Mouse (Mus musculus) adipose tissue, adult 10 weeks (tissue): ENCODE results near the gene Pfdn2. TPM values are rescaled to one million over a fixed set of nuclear protein-coding genes. Genes with fewer than 3 reads are reported as not detected.

ENCODE experiments used
- polyA plus RNA-seq: library from polyadenylated mRNA; stranded (reverse); fragments of 350-450 nt; fragmentation: Illumina TruSeq; extraction: RNeasy Lipid Tissue Mini Kit (QIAGEN cat#74804); gene quantifications from one replicate; pipeline ENCODE4 v1.2.3, GENCODE M21; 2014; ENCODE audit warnings: low read depth, low replicate concordance

The Pfdn2 gene
- polyA plus RNA-seq, result 72.2 TPM

GRCm38 (mm10) chr1:171345225-171346094 lies at the start of gene Pfdn2, which contains the start of gene Nit1:
TSS of gene Pfdn2 (plus strand) at chr1:171345670.
TSS of gene Nit1 (minus strand) at chr1:171345646.

GRCm38 (mm10) chr1:171328839-171329432 lies 16.5 kb upstream of the Pfdn2 start, which contains the start of gene Dedd:
TSS of gene Dedd (plus strand) at chr1:171329145.

GRCm38 (mm10) chr1:171360656-171361055 lies 15.2 kb downstream of the Pfdn2 start, which contains the start of gene Klhdc9:
TSS of gene Klhdc9 (minus strand) at chr1:171360798.

GRCm38 (mm10) chr1:171369845-171370556 lies 24.5 kb downstream of the Pfdn2 start, which contains the start of gene Nectin4:
TSS of gene Nectin4 (plus strand) at chr1:171370099.

GRCm38 (mm10) chr1:171388376-171389102 lies 43.1 kb downstream of the Pfdn2 start, which contains the start of gene Arhgap30:
TSS of gene Arhgap30 (plus strand) at chr1:171388954.

Other genes starting within 250 kb of the Pfdn2 start
- 23.4 TPM for gene Cfap126, start 231.8 kb upstream of the Pfdn2 start, polyA plus RNA-seq
- gene Sdhc, start 195.1 kb upstream of the Pfdn2 start, polyA plus RNA-seq, result 135 TPM
- 1.9 TPM for gene Mpz, start 195.0 kb upstream of the Pfdn2 start, polyA plus RNA-seq
- 16.3 TPM for gene Pcp4l1, start 149.4 kb upstream of the Pfdn2 start, polyA plus RNA-seq
- not detected for gene Nr1i3, start 131.7 kb upstream of the Pfdn2 start, polyA plus RNA-seq
- gene Tomm40l, start 123.2 kb upstream of the Pfdn2 start, polyA plus RNA-seq, result 23.7 TPM
- gene Apoa2, start 120.6 kb upstream of the Pfdn2 start, polyA plus RNA-seq, result 1.1 TPM
- gene Fcer1g, start 111.3 kb upstream of the Pfdn2 start, polyA plus RNA-seq, result 58.9 TPM
- gene Adamts4, start 95.2 kb upstream of the Pfdn2 start, polyA plus RNA-seq, result 1.8 TPM
- gene Ndufs2, start 94.3 kb upstream of the Pfdn2 start, polyA plus RNA-seq, result 176 TPM
- gene B4galt3, start 75.3 kb upstream of the Pfdn2 start, polyA plus RNA-seq, result 40.5 TPM
- 43.4 TPM for gene Ppox, start 64.5 kb upstream of the Pfdn2 start, polyA plus RNA-seq
- gene Usp21, start 57.7 kb upstream of the Pfdn2 start, polyA plus RNA-seq, result 28.1 TPM
- gene Ufc1, start 50.6 kb upstream of the Pfdn2 start, polyA plus RNA-seq, result 139 TPM
- gene Dedd, start 16.5 kb upstream of the Pfdn2 start, polyA plus RNA-seq, result 39.7 TPM
- 95.7 TPM for gene Nit1, start within 50 bp of the Pfdn2 start, polyA plus RNA-seq
- 5.5 TPM for gene Klhdc9, start 15.1 kb downstream of the Pfdn2 start, polyA plus RNA-seq
- 27.6 TPM for gene Nectin4, start 24.4 kb downstream of the Pfdn2 start, polyA plus RNA-seq
- gene Arhgap30, start 43.3 kb downstream of the Pfdn2 start, polyA plus RNA-seq, result 6.5 TPM
- gene Usf1, start 65.6 kb downstream of the Pfdn2 start, polyA plus RNA-seq, result 59.3 TPM
- 9.5 TPM for gene Tstd1, start 73.2 kb downstream of the Pfdn2 start, polyA plus RNA-seq
- gene F11r, start 91.9 kb downstream of the Pfdn2 start, polyA plus RNA-seq, result 71.7 TPM
- gene Alyref2, start 157.8 kb downstream of the Pfdn2 start, polyA plus RNA-seq, result 4.8 TPM
- gene Itln1, start 189.6 kb downstream of the Pfdn2 start, polyA plus RNA-seq, result not detected
- 1.0 TPM for gene Cd244a, start 213.5 kb downstream of the Pfdn2 start, polyA plus RNA-seq